Mouse (Mus musculus) G1E (cell line): ENCODE measurements around the gene Ntm.

Experiments used
- CTCF ChIP-seq: IDR thresholded peaks from 2 replicates; pipeline ENCODE4 v1.5.1; 2012; ENCODE audit warnings: low read depth, low read length, inconsistent platforms, mixed read lengths
- GATA1 ChIP-seq: IDR thresholded peaks from 2 replicates; pipeline ENCODE4 v1.6.1; 2012; ENCODE audit warnings: borderline replicate concordance, low read length, inconsistent platforms, mixed read lengths
- GATA2 ChIP-seq: IDR thresholded peaks from 2 replicates; pipeline ENCODE4 v1.6.1; 2012; ENCODE audit warnings: low read depth, low read length, inconsistent platforms, borderline replicate concordance
- POLR2AphosphoS5 ChIP-seq: IDR thresholded peaks from 2 replicates; pipeline ENCODE4 v1.6.1; 2012; ENCODE audit warnings: low read depth, low read length, inconsistent platforms; ENCODE audit not compliant: insufficient replicate concordance
- TAL1 ChIP-seq: conservative IDR thresholded peaks from 2 replicates; pipeline ENCODE4 v1.6.1; 2012; ENCODE audit warnings: low read depth, low read length, inconsistent platforms, mixed read lengths

DNA sequence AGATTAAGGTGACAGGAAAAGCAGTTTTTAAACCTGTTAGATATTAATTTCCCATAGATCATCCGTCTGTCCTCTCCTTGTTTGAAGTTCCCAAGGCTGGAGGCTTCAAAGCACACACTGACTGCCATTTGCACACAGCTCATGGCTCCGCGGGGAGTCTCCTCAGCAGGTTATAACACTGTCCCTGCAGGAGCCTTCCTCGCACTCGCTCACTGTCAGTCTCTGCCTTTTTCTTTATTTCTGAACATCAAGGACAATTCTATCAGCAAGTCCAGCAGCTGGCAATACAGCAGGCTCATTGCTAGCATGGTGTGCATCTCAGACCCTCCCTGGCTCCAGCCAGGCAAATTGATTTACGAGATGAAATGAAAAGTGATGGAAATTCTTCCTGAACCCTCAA, 485.7 kb downstream of the Ntm start:
- TF ChIP-seq TAL1 (no peak), CTCF (no peak), GATA2 (no peak), GATA1 (no peak), POLR2AphosphoS5 (no peak)
